Mouse (Mus musculus): ENCODE measurements at regions not wholly inside any gene's neighbourhood (a gene's known extent, or its start where the extent isn't known, plus 50 kb on each side); places are given as distances from the start of the nearest gene placed in this dataset.

DNA sequence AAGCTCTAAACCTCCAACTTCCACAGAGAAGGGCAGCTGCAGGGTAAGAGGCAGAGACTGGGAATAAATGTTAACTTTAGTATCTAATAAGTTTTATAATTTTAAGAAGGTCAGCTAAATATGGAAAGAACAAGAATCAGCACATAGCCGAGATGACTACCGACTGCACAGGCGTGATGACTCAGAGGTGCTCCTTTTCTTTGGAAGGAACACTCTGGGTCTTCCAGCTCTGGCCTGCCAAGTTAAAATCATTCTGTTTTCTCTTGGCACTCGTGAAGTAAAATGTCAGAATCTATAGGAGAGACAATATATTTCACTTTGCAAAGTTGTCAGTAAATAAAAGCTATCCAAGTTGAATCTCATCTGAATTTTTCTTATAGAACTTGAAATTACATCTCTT is 96.2 kb upstream of the Magi2 start:
- no peak overlapping the region for H3K4me3 ChIP-seq (ENCODE audit: low read depth, low read length)
- no peak overlapping the region for H3K4me2 ChIP-seq (ENCODE audit: low read depth, low read length)
- H3K27ac ChIP-seq (replicated peaks; ENCODE audit: low read depth, low read length), result no peak overlapping the region
- no peak overlapping the region for H3K9ac ChIP-seq (ENCODE audit: low read depth, low read length)
- 77% methylated on average over 4 of the region's 4 CpGs for WGBS
- H3K27me3 ChIP-seq (replicated peaks; ENCODE audit: control insufficient read depth, insufficient read depth, low read length), result no peaks in the 10 kb centered on the region
- H3K36me3 ChIP-seq (ENCODE audit: control insufficient read depth, insufficient read depth, low read length), result no peaks in the 10 kb centered on the region
- ATAC-seq (ENCODE audit: low read depth) (no peak), DNase-seq (ENCODE audit: low spot score) (no peak)
- H3K9me3 ChIP-seq (ENCODE audit: control insufficient read depth, low read length), result no peaks in the 10 kb centered on the region
- no peaks in the 10 kb centered on the region for H3K4me1 ChIP-seq (ENCODE audit: control insufficient read depth, insufficient read depth, low read length)

DNA sequence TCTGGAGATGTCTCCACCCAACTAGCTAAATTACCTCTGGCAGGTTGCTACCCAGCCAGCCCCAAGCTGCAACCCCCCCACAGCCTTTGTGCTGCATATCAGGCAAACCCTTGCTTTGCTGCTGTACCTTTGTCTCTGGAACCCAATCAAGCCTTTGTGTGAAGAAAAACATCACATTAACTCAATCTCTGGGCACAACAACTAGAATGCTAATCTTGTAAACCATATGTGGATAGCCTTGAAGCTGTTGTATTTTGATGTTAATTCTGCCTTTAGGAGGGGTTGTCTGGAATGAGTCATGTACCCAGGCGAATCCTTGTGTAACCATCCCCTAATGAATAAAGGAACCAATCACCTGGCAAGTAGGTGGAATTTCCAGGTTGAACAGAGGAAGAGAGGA is 72.3 kb upstream of the Magi2 start:
- H3K4me2 ChIP-seq (ENCODE audit: low read depth, low read length), result no peak overlapping the region
- no peaks in the 10 kb centered on the region for H3K4me1 ChIP-seq (ENCODE audit: control insufficient read depth, insufficient read depth, low read length)
- H3K4me3 ChIP-seq (ENCODE audit: low read depth, low read length), result no peak overlapping the region
- 60% methylated on average over 1 of the region's 1 CpGs for WGBS
- DNase-seq (ENCODE audit: low spot score), result no peak
- H3K9ac ChIP-seq (ENCODE audit: low read depth, low read length), result no peak overlapping the region
- no peak for ATAC-seq (ENCODE audit: low read depth)
- no peak overlapping the region for H3K27ac ChIP-seq (replicated peaks; ENCODE audit: low read depth, low read length)
- H3K36me3 ChIP-seq (ENCODE audit: control insufficient read depth, insufficient read depth, low read length), result no peaks in the 10 kb centered on the region
- H3K27me3 ChIP-seq (replicated peaks; ENCODE audit: control insufficient read depth, insufficient read depth, low read length), result no peaks in the 10 kb centered on the region
- peaks cover 4% of the 10 kb centered on the region; the same call in 1 of the 2 replicates for H3K9me3 ChIP-seq (ENCODE audit: control insufficient read depth, low read length)

DNA sequence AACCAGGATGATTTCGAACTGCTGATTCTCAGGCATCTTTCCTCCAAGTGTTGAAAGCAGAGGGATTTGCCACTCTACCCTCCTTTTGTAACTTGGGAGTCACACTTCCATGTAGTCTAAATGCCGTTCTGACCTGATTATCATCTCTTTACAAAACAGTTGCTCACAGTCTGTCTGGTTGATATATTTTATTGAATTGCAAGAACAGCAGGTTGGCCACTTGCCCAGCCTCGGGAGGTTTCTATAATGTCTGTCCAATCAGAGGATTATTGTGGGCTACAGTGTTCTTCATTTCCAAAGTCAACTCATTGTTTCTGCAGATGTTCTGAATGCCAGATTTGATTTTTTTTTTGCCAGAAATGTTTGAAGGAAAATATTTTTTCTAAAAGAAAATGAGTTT is 68.6 kb upstream of the Magi2 start:
- no peaks in the 10 kb centered on the region for H3K27me3 ChIP-seq (replicated peaks; ENCODE audit: control insufficient read depth, insufficient read depth, low read length)
- ATAC-seq (ENCODE audit: low read depth) (no peak), DNase-seq (ENCODE audit: low spot score) (peak; percentile 72)
- H3K36me3 ChIP-seq (ENCODE audit: control insufficient read depth, insufficient read depth, low read length), result no peaks in the 10 kb centered on the region
- H3K4me1 ChIP-seq (ENCODE audit: control insufficient read depth, insufficient read depth, low read length), result no peaks in the 10 kb centered on the region
- 47% methylated on average over 3 of the region's 3 CpGs for WGBS
- H3K9me3 ChIP-seq (ENCODE audit: control insufficient read depth, low read length), result no peaks in the 10 kb centered on the region
- no peak overlapping the region for H3K4me2 ChIP-seq (ENCODE audit: low read depth, low read length)
- no peak overlapping the region for H3K27ac ChIP-seq (replicated peaks; ENCODE audit: low read depth, low read length)
- H3K9ac ChIP-seq (ENCODE audit: low read depth, low read length), result no peak overlapping the region
- H3K4me3 ChIP-seq (ENCODE audit: low read depth, low read length), result no peak overlapping the region

DNA sequence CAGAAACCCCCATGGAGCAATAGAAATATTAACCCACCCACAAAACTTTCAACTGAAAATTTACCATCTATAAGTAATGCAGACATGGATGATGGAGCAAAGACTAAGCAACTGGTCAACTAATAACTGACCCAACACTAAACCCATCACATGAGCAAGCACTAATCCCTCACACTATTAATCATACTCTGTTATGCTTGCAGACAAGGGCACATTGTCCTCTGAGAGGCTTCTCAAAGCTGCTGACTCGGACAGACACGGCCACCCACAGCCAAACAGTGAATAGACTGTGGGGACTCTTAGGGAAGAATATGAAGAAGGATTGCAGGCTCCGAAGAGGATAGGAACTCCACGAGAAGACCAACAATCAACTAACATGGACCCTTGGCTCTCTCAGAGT is 66.6 kb upstream of the Magi2 start:
- H3K4me2 ChIP-seq (ENCODE audit: low read depth, low read length), result no peak overlapping the region
- H3K27me3 ChIP-seq (replicated peaks; ENCODE audit: control insufficient read depth, insufficient read depth, low read length), result no peaks in the 10 kb centered on the region
- no peak overlapping the region for H3K9ac ChIP-seq (ENCODE audit: low read depth, low read length)
- H3K36me3 ChIP-seq (ENCODE audit: control insufficient read depth, insufficient read depth, low read length), result no peaks in the 10 kb centered on the region
- 60% methylated on average over 4 of the region's 4 CpGs for WGBS
- ATAC-seq (ENCODE audit: low read depth), result no peak
- H3K4me1 ChIP-seq (ENCODE audit: control insufficient read depth, insufficient read depth, low read length), result no peaks in the 10 kb centered on the region
- no peaks in the 10 kb centered on the region for H3K9me3 ChIP-seq (ENCODE audit: control insufficient read depth, low read length)
- no peak overlapping the region for H3K4me3 ChIP-seq (ENCODE audit: low read depth, low read length)
- DNase-seq (ENCODE audit: low spot score), result no peak
- H3K27ac ChIP-seq (replicated peaks; ENCODE audit: low read depth, low read length), result no peak overlapping the region
